Mouse (Mus musculus): Measurements from ENCODE around the gene Olfr1259. TPM values are rescaled to one million over a fixed set of nuclear protein-coding genes. Genes with fewer than 3 reads are reported as not detected.
"Not testable (repeated sequence)": the region's sequence is repeated elsewhere in the genome, so short reads cannot be mapped to it uniquely, and the experiment has no call there.

The Olfr1259 gene
- not detected in 2 replicates for polyA plus RNA-seq (2015; fragmentation: Nextera tagmentation; extraction: Ambion mirVana)

- 63% methylated on average over 5 of the region's 5 CpGs for WGBS (ENCODE audit: insufficient replicate concordance)
- no peak within 1 kb of the TSS for H3K9ac ChIP-seq
- no peaks in the 10 kb centered on the region for H3K9me3 ChIP-seq (replicated peaks)
- no peaks in the 10 kb centered on the region for H3K36me3 ChIP-seq (replicated peaks)
- no peak within 1 kb of the TSS for H3K27ac ChIP-seq (replicated peaks)
- H3K4me1 ChIP-seq (replicated peaks) = no peaks in the 10 kb centered on the region
- H3K27me3 ChIP-seq = no peaks in the 10 kb centered on the region
- no peak within 1 kb of the TSS for H3K4me2 ChIP-seq
- H3K4me3 ChIP-seq (replicated peaks) = no peak within 1 kb of the TSS
- no peak for ATAC-seq (ENCODE audit: insufficient read depth)
These were observed at the start of gene Olfr1259 for GRCm38 (mm10) chr2:89948564-89948963. Gene Olfr1259, minus strand, starts transcription at chr2:89948664.

- Histone ChIP-seq H3K9me3 (replicated peaks) (no peaks in the 10 kb centered on the region), H3K9ac (no peak within 1 kb of the TSS), H3K36me3 (replicated peaks) (no peaks in the 10 kb centered on the region), H3K4me1 (replicated peaks) (no peaks in the 10 kb centered on the region), H3K4me2 (no peak within 1 kb of the TSS), H3K27me3 (no peaks in the 10 kb centered on the region), H3K27ac (replicated peaks) (no peak within 1 kb of the TSS), H3K4me3 (replicated peaks) (no peak within 1 kb of the TSS)
- no peak for ATAC-seq (ENCODE audit: insufficient read depth)
These were observed 42.5 kb upstream of the Olfr1259 start, which contains the start of gene Olfr1261 for GRCm38 (mm10) chr2:89990921-89991320. Gene Olfr1261, plus strand, starts transcription at chr2:89991221.

DNA sequence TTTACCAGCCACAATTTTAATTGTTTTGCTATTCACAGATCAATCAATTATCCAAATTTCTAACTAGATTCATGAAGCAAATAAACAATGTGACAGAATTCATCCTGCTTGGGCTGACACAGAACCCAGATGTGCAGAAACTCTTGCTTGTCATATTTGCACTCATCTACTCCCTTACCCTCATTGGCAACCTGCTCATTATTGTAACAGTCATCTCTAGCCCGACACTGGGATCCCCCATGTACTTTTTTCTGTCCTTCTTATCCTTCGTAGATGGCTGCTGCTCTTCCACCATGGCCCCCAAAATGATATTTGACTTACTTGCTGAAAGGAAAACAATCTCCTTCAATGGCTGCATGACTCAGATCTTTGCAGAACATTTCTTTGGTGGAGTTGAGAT is 29.2 kb upstream of the Olfr1259 start:
- H3K27ac ChIP-seq (replicated peaks) = no peak overlapping the region
- 52% methylated on average over 2 of the region's 2 CpGs for WGBS (ENCODE audit: insufficient replicate concordance)
- H3K4me1 ChIP-seq (replicated peaks) = no peaks in the 10 kb centered on the region
- H3K27me3 ChIP-seq = no peaks in the 10 kb centered on the region
- no peak overlapping the region for H3K4me3 ChIP-seq (replicated peaks)
- H3K36me3 ChIP-seq (replicated peaks) = no peaks in the 10 kb centered on the region
- no peak for ATAC-seq (ENCODE audit: insufficient read depth)
- no peak overlapping the region for H3K9ac ChIP-seq
- H3K4me2 ChIP-seq = no peak overlapping the region
- no peaks in the 10 kb centered on the region for H3K9me3 ChIP-seq (replicated peaks)

- H3K36me3 ChIP-seq (replicated peaks) = no peaks in the 10 kb centered on the region
- no peaks in the 10 kb centered on the region for H3K4me1 ChIP-seq (replicated peaks)
- H3K27me3 ChIP-seq = no peaks in the 10 kb centered on the region
- no peak within 1 kb of the TSS for H3K27ac ChIP-seq (replicated peaks)
- H3K9ac ChIP-seq = no peak within 1 kb of the TSS
- no peak within 1 kb of the TSS for H3K4me2 ChIP-seq
- H3K4me3 ChIP-seq (replicated peaks) = no peak within 1 kb of the TSS
- ATAC-seq (ENCODE audit: insufficient read depth) = no peak
- 43% methylated on average over 2 of the region's 2 CpGs for WGBS (ENCODE audit: insufficient replicate concordance)
- H3K9me3 ChIP-seq (replicated peaks) = no peaks in the 10 kb centered on the region
These were observed 25.7 kb upstream of the Olfr1259 start, which contains the start of gene Olfr1260 for GRCm38 (mm10) chr2:89974184-89974583. Gene Olfr1260, plus strand, starts transcription at chr2:89974340.

GRCm38 (mm10) chr2:89927009-89927408 is 21.5 kb downstream of the Olfr1259 start, which contains the start of gene Olfr1258:
Gene Olfr1258, plus strand, starts transcription at chr2:89927309.
- H3K4me3 ChIP-seq (replicated peaks) = no peak within 1 kb of the TSS
- ATAC-seq (ENCODE audit: insufficient read depth) = no peak
- no peaks in the 10 kb centered on the region for H3K36me3 ChIP-seq (replicated peaks)
- no peaks in the 10 kb centered on the region for H3K4me1 ChIP-seq (replicated peaks)
- H3K27me3 ChIP-seq = no peaks in the 10 kb centered on the region
- H3K9me3 ChIP-seq (replicated peaks) = no peaks in the 10 kb centered on the region
- no peak within 1 kb of the TSS for H3K9ac ChIP-seq
- no peak within 1 kb of the TSS for H3K4me2 ChIP-seq
- no peak within 1 kb of the TSS for H3K27ac ChIP-seq (replicated peaks)

DNA sequence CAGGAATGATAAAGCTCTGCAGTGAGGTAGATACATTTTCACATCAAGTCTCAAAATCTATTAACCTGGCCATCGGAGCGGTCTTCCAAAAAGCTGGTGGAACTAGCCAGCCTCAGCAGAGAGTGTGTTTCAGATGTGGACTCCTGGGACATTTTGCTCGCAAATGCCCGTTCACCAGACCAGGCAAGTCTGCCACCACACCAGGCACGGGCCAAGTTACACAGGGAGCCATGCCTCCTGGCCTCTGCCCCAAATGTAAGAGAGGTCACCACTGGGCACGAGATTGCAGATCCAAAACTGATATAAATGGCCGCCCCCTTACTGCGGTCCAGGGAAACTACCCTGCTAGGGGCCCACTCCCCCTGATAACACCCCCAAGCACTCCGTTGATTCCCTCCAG is 35.8 kb downstream of the Olfr1259 start:
- H3K9ac ChIP-seq; H3K4me2 ChIP-seq; ATAC-seq (ENCODE audit: insufficient read depth); H3K4me3 ChIP-seq (replicated peaks); H3K27me3 ChIP-seq; H3K27ac ChIP-seq (replicated peaks); H3K9me3 ChIP-seq (replicated peaks); H3K4me1 ChIP-seq (replicated peaks); H3K36me3 ChIP-seq (replicated peaks): not testable (repeated sequence)
- WGBS (ENCODE audit: insufficient replicate concordance) = 71% methylated on average over 9 of the region's 9 CpGs

Other genes with a start within 250 kb of the Olfr1259 start
- not detected in 2 replicates for gene Olfr1252, start 223.7 kb downstream of the Olfr1259 start, polyA plus RNA-seq (2015; fragmentation: Nextera tagmentation; extraction: Ambion mirVana)
- not detected in 2 replicates for gene Olfr1253, start 191.6 kb downstream of the Olfr1259 start, polyA plus RNA-seq (2015; fragmentation: Nextera tagmentation; extraction: Ambion mirVana)
- gene Olfr1254, start 155.0 kb downstream of the Olfr1259 start, polyA plus RNA-seq (2015; fragmentation: Nextera tagmentation; extraction: Ambion mirVana) = not detected in 2 replicates
- gene Olfr1255, start 136.6 kb downstream of the Olfr1259 start, polyA plus RNA-seq (2015; fragmentation: Nextera tagmentation; extraction: Ambion mirVana) = not detected in 2 replicates
- gene Olfr1256, start 107.1 kb downstream of the Olfr1259 start, polyA plus RNA-seq (2015; fragmentation: Nextera tagmentation; extraction: Ambion mirVana) = not detected in 2 replicates
- gene Olfr48, start 100.5 kb downstream of the Olfr1259 start, polyA plus RNA-seq (2015; fragmentation: Nextera tagmentation; extraction: Ambion mirVana) = not detected in 2 replicates
- gene Olfr1257, start 70.2 kb downstream of the Olfr1259 start, polyA plus RNA-seq (2015; fragmentation: Nextera tagmentation; extraction: Ambion mirVana) = not detected in 2 replicates
- not detected in 2 replicates for gene Olfr1258, start 21.4 kb downstream of the Olfr1259 start, polyA plus RNA-seq (2015; fragmentation: Nextera tagmentation; extraction: Ambion mirVana)
- gene Olfr1260, start 25.7 kb upstream of the Olfr1259 start, polyA plus RNA-seq (2015; fragmentation: Nextera tagmentation; extraction: Ambion mirVana) = not detected in 2 replicates
- not detected in 2 replicates for gene Olfr1261, start 42.6 kb upstream of the Olfr1259 start, polyA plus RNA-seq (2015; fragmentation: Nextera tagmentation; extraction: Ambion mirVana)
- not detected in 2 replicates for gene Olfr1262, start 51.5 kb upstream of the Olfr1259 start, polyA plus RNA-seq (2015; fragmentation: Nextera tagmentation; extraction: Ambion mirVana)
- gene Olfr1263, start 63.5 kb upstream of the Olfr1259 start, polyA plus RNA-seq (2015; fragmentation: Nextera tagmentation; extraction: Ambion mirVana) = not detected in 2 replicates
- not detected in 2 replicates for gene Olfr1264, start 76.9 kb upstream of the Olfr1259 start, polyA plus RNA-seq (2015; fragmentation: Nextera tagmentation; extraction: Ambion mirVana)
- not detected in 2 replicates for gene Olfr1265, start 86.7 kb upstream of the Olfr1259 start, polyA plus RNA-seq (2015; fragmentation: Nextera tagmentation; extraction: Ambion mirVana)
- not detected in 2 replicates for gene Olfr140, start 114.9 kb upstream of the Olfr1259 start, polyA plus RNA-seq (2015; fragmentation: Nextera tagmentation; extraction: Ambion mirVana)
- not detected in 2 replicates for gene Olfr1269, start 172.7 kb upstream of the Olfr1259 start, polyA plus RNA-seq (2015; fragmentation: Nextera tagmentation; extraction: Ambion mirVana)
- gene Olfr32, start 193.6 kb upstream of the Olfr1259 start, polyA plus RNA-seq (2015; fragmentation: Nextera tagmentation; extraction: Ambion mirVana) = not detected in 2 replicates
- gene Olfr1270, start 204.4 kb upstream of the Olfr1259 start, polyA plus RNA-seq (2015; fragmentation: Nextera tagmentation; extraction: Ambion mirVana) = not detected in 2 replicates

Measured in liver, embryonic 15.5 days (tissue).